Mouse (Mus musculus) T-helper 1 cell (primary cell): Measurements from ENCODE around the gene Xpnpep1.

Experiments used
- in situ Hi-C: fragments of 300-600 bp; cut with MboI, MseI; formaldehyde crosslinking; loops from one replicate; pipeline ENCODE4 v1.15.1; 2025; ENCODE audit warnings: high pct_unique_total_duplicates

The Xpnpep1 gene

GRCm38 (mm10) chr19:53040164-53041132 lies at the start of gene Xpnpep1:
TSS of gene Xpnpep1 (minus strand) at chr19:53040214.
- in situ Hi-C loops, result no loop called here

- in situ Hi-C loops, result no loop called here
Observed at GRCm38 (mm10) chr19:53087268-53088143, 47.5 kb upstream of the Xpnpep1 start.

- in situ Hi-C loops, result no loop called here
Observed at GRCm38 (mm10) chr19:53086861-53087260, 46.8 kb upstream of the Xpnpep1 start.

GRCm38 (mm10) chr19:53084735-53085134 lies 44.7 kb upstream of the Xpnpep1 start:
- in situ Hi-C loops, result no loop called here

- in situ Hi-C loops, result no loop called here
Observed at GRCm38 (mm10) chr19:53082862-53083261, 42.8 kb upstream of the Xpnpep1 start.

GRCm38 (mm10) chr19:53081339-53081738 lies 41.3 kb upstream of the Xpnpep1 start:
- in situ Hi-C loops, result no loop called here

GRCm38 (mm10) chr19:53080921-53081320 lies 40.9 kb upstream of the Xpnpep1 start:
- in situ Hi-C loops, result no loop called here

GRCm38 (mm10) chr19:53080487-53080886 lies 40.5 kb upstream of the Xpnpep1 start:
- in situ Hi-C loops, result no loop called here

- in situ Hi-C loops, result no loop called here
Observed at GRCm38 (mm10) chr19:53080026-53080425, 40.0 kb upstream of the Xpnpep1 start.

- in situ Hi-C loops, result loop anchor here (10.0 kb wide), 1 partner anchor 286 kb away; no protein-coding TSS in a partner anchor
Observed at GRCm38 (mm10) chr19:53078271-53079085, 38.5 kb upstream of the Xpnpep1 start.

- in situ Hi-C loops, result loop anchor here (10.0 kb wide), 1 partner anchor 288 kb away; no protein-coding TSS in a partner anchor
Observed at GRCm38 (mm10) chr19:53077278-53077677, 37.3 kb upstream of the Xpnpep1 start.

GRCm38 (mm10) chr19:53076238-53076981 lies 36.4 kb upstream of the Xpnpep1 start:
- in situ Hi-C loops, result loop anchor here (10.0 kb wide), 1 partner anchor 288 kb away; no protein-coding TSS in a partner anchor

GRCm38 (mm10) chr19:53075896-53076237 lies 35.9 kb upstream of the Xpnpep1 start:
- in situ Hi-C loops, result loop anchor here (10.0 kb wide), 1 partner anchor 289 kb away; no protein-coding TSS in a partner anchor

GRCm38 (mm10) chr19:53074899-53075722 lies 35.1 kb upstream of the Xpnpep1 start:
- in situ Hi-C loops, result loop anchor here (10.0 kb wide), 1 partner anchor 290 kb away; no protein-coding TSS in a partner anchor

GRCm38 (mm10) chr19:53073521-53073920 lies 33.5 kb upstream of the Xpnpep1 start:
- in situ Hi-C loops, result loop anchor here (10.0 kb wide), 1 partner anchor 291 kb away; no protein-coding TSS in a partner anchor

GRCm38 (mm10) chr19:53072406-53072805 lies 32.4 kb upstream of the Xpnpep1 start:
- in situ Hi-C loops, result loop anchor here (10.0 kb wide), 1 partner anchor 292 kb away; no protein-coding TSS in a partner anchor

GRCm38 (mm10) chr19:53071651-53072050 lies 31.6 kb upstream of the Xpnpep1 start:
- in situ Hi-C loops, result loop anchor here (10.0 kb wide), 1 partner anchor 293 kb away; no protein-coding TSS in a partner anchor

GRCm38 (mm10) chr19:53070870-53071269 lies 30.9 kb upstream of the Xpnpep1 start:
- in situ Hi-C loops, result loop anchor here (10.0 kb wide), 1 partner anchor 294 kb away; no protein-coding TSS in a partner anchor

GRCm38 (mm10) chr19:53069451-53069850 lies 29.4 kb upstream of the Xpnpep1 start:
- in situ Hi-C loops, result no loop called here
